Mouse (Mus musculus): ENCODE data around the gene Glrb. TPM values are rescaled to one million over a fixed set of nuclear protein-coding genes. Genes with fewer than 3 reads are reported as not detected.

Gene Glrb
- polyA plus RNA-seq, 1 experiment, result 0.34 TPM

DNA sequence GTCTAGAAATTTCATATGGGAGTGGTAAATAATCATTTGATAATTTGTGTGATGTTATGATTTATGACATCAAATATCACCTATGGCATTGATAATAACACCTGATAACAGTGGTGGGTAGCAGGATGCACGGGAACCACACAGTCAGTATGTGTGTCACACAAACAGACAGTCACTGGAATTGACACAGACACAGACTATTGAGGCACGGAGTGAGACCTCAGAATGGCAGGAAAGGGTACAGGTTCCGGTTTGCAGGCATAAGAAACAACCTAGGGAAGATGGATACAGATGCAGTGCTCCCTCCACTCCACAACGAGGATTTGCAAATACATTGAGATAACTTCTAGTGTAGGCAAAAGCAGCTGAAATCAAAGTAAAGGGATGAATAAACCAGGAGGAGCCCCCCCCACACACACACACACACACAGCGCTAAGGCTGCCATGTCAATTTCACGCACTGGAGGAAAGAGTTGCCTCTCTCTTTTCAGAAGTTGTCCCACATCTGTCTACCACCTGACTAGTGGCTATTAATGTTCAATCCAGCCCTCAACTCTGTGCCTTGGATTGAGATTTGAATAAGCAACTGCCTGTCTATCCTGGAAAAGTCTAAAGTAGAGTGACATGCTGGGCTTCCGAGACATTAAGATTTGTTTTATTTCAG lies 38.6 kb downstream of the Glrb start:
- H3K4me1 ChIP-seq (replicated peaks; ENCODE audit: control insufficient read depth, insufficient read depth, low read length), result no peaks in the 10 kb centered on the region
- no peaks in the 10 kb centered on the region for H3K36me3 ChIP-seq (ENCODE audit: control insufficient read depth, insufficient read depth, low read length)
- H3K27me3 ChIP-seq (ENCODE audit: control insufficient read depth, insufficient read depth, low read length), result no peaks in the 10 kb centered on the region
- DNase-seq, result no peak
- TF ChIP-seq POLR2A (IDR thresholded peaks at IDR 0.05; ENCODE audit: control insufficient read depth, extremely low read depth, insufficient read depth, low read length, poor library complexity) (no peak), CTCF (IDR thresholded peaks at IDR 0.05; ENCODE audit: borderline replicate concordance, control insufficient read depth, extremely low read depth, insufficient read depth, low read length, poor library complexity) (no peak)
- no peak overlapping the region for H3K27ac ChIP-seq (ENCODE audit: control insufficient read depth, insufficient read depth, low read length)
- 93% methylated on average over 7 of the region's 7 CpGs for WGBS
- H3K4me3 ChIP-seq (ENCODE audit: control insufficient read depth, insufficient read depth, low read length), result no peak overlapping the region

DNA sequence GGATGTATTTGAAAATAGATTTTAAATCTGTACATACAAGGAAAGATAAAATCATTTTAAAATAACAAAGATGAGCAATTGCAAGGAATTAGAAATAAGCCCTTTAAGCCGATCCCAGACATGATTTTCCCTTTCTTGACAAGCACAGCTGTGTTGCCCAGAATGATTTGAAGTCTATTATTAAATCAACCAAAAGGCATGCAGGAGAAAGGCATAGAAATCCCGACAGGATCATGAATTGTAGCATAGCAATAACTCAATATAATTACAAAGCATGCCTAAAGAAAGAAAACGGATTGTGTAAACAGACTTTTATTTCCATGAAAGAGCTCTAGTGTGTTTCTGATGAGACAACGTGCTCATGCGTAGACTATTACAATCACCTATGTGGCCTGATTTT lies 39.4 kb downstream of the Glrb start:
- TF ChIP-seq POLR2A (IDR thresholded peaks at IDR 0.05; ENCODE audit: control insufficient read depth, extremely low read depth, insufficient read depth, low read length, poor library complexity), result no peak
- no peak for TF ChIP-seq CTCF (IDR thresholded peaks at IDR 0.05; ENCODE audit: borderline replicate concordance, control insufficient read depth, extremely low read depth, insufficient read depth, low read length, poor library complexity)
- H3K27me3 ChIP-seq (ENCODE audit: control insufficient read depth, insufficient read depth, low read length), result no peaks in the 10 kb centered on the region
- H3K36me3 ChIP-seq (ENCODE audit: control insufficient read depth, insufficient read depth, low read length), result no peaks in the 10 kb centered on the region
- no peak overlapping the region for H3K27ac ChIP-seq (ENCODE audit: control insufficient read depth, insufficient read depth, low read length)
- DNase-seq, result no peak
- H3K4me1 ChIP-seq (replicated peaks; ENCODE audit: control insufficient read depth, insufficient read depth, low read length), result no peaks in the 10 kb centered on the region
- WGBS, result 95% methylated on average over 5 of the region's 5 CpGs
- no peak overlapping the region for H3K4me3 ChIP-seq (ENCODE audit: control insufficient read depth, insufficient read depth, low read length)

- H3K4me3 ChIP-seq (ENCODE audit: control insufficient read depth, insufficient read depth, low read length), result no peak overlapping the region
- TF ChIP-seq POLR2A (IDR thresholded peaks at IDR 0.05; ENCODE audit: control insufficient read depth, extremely low read depth, insufficient read depth, low read length, poor library complexity) (no peak), CTCF (IDR thresholded peaks at IDR 0.05; ENCODE audit: borderline replicate concordance, control insufficient read depth, extremely low read depth, insufficient read depth, low read length, poor library complexity) (no peak)
- 93% methylated on average over 1 of the region's 1 CpGs for WGBS
- no peak overlapping the region for H3K27ac ChIP-seq (ENCODE audit: control insufficient read depth, insufficient read depth, low read length)
- no peak for DNase-seq
- no peaks in the 10 kb centered on the region for H3K36me3 ChIP-seq (ENCODE audit: control insufficient read depth, insufficient read depth, low read length)
- H3K4me1 ChIP-seq (replicated peaks; ENCODE audit: control insufficient read depth, insufficient read depth, low read length), result no peaks in the 10 kb centered on the region
- no peaks in the 10 kb centered on the region for H3K27me3 ChIP-seq (ENCODE audit: control insufficient read depth, insufficient read depth, low read length)
Measured at GRCm38 (mm10) chr3:80871472-80872171, 41.8 kb downstream of the Glrb start.

DNA sequence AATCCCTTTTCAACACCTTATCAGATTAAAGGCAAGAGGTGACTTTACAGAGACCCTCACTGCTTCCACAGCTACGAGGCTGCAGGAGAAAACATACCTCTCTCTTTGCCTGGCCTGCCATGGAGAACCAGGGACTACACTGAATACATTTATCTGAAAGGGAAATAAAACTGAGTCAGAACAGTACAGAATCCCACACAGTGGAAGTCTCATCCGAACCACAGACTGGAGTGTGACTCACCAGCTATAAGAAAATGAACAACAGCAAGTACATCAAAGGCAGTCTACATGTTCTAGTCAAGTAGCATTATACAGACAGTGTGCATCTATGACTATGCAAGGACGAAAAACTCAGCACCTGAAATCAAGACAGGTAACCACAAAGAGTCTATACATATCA lies 46.1 kb downstream of the Glrb start:
- WGBS, result 88% methylated on average over 3 of the region's 3 CpGs
- no peaks in the 10 kb centered on the region for H3K4me1 ChIP-seq (replicated peaks; ENCODE audit: control insufficient read depth, insufficient read depth, low read length)
- no peak overlapping the region for H3K27ac ChIP-seq (ENCODE audit: control insufficient read depth, insufficient read depth, low read length)
- no peak overlapping the region for H3K4me3 ChIP-seq (ENCODE audit: control insufficient read depth, insufficient read depth, low read length)
- H3K27me3 ChIP-seq (ENCODE audit: control insufficient read depth, insufficient read depth, low read length), result no peaks in the 10 kb centered on the region
- TF ChIP-seq POLR2A (IDR thresholded peaks at IDR 0.05; ENCODE audit: control insufficient read depth, extremely low read depth, insufficient read depth, low read length, poor library complexity) (no peak), CTCF (IDR thresholded peaks at IDR 0.05; ENCODE audit: borderline replicate concordance, control insufficient read depth, extremely low read depth, insufficient read depth, low read length, poor library complexity) (no peak)
- no peaks in the 10 kb centered on the region for H3K36me3 ChIP-seq (ENCODE audit: control insufficient read depth, insufficient read depth, low read length)
- DNase-seq, result no peak

GRCm38 (mm10) chr3:80852912-80853507 lies 60.5 kb downstream of the Glrb start:
- H3K4me3 ChIP-seq (ENCODE audit: control insufficient read depth, insufficient read depth, low read length), result no peak overlapping the region
- no peaks in the 10 kb centered on the region for H3K36me3 ChIP-seq (ENCODE audit: control insufficient read depth, insufficient read depth, low read length)
- DNase-seq, result no peak
- no peaks in the 10 kb centered on the region for H3K27me3 ChIP-seq (ENCODE audit: control insufficient read depth, insufficient read depth, low read length)
- WGBS, result 94% methylated on average over 3 of the region's 3 CpGs
- H3K4me1 ChIP-seq (replicated peaks; ENCODE audit: control insufficient read depth, insufficient read depth, low read length), result no peaks in the 10 kb centered on the region
- H3K27ac ChIP-seq (ENCODE audit: control insufficient read depth, insufficient read depth, low read length), result no peak overlapping the region
- no peak for TF ChIP-seq POLR2A (IDR thresholded peaks at IDR 0.05; ENCODE audit: control insufficient read depth, extremely low read depth, insufficient read depth, low read length, poor library complexity)
- TF ChIP-seq CTCF (IDR thresholded peaks at IDR 0.05; ENCODE audit: borderline replicate concordance, control insufficient read depth, extremely low read depth, insufficient read depth, low read length, poor library complexity), result no peak

GRCm38 (mm10) chr3:80850947-80851346 lies 62.5 kb downstream of the Glrb start:
- no peaks in the 10 kb centered on the region for H3K27me3 ChIP-seq (ENCODE audit: control insufficient read depth, insufficient read depth, low read length)
- H3K4me3 ChIP-seq (ENCODE audit: control insufficient read depth, insufficient read depth, low read length), result no peak overlapping the region
- H3K4me1 ChIP-seq (replicated peaks; ENCODE audit: control insufficient read depth, insufficient read depth, low read length), result no peaks in the 10 kb centered on the region
- H3K27ac ChIP-seq (ENCODE audit: control insufficient read depth, insufficient read depth, low read length), result no peak overlapping the region
- WGBS, result 89% methylated on average over 10 of the region's 10 CpGs
- H3K36me3 ChIP-seq (ENCODE audit: control insufficient read depth, insufficient read depth, low read length), result no peaks in the 10 kb centered on the region
- no peak for TF ChIP-seq CTCF (IDR thresholded peaks at IDR 0.05; ENCODE audit: borderline replicate concordance, control insufficient read depth, extremely low read depth, insufficient read depth, low read length, poor library complexity)
- TF ChIP-seq POLR2A (IDR thresholded peaks at IDR 0.05; ENCODE audit: control insufficient read depth, extremely low read depth, insufficient read depth, low read length, poor library complexity), result no peak
- no peak for DNase-seq
